Mouse (Mus musculus): ENCODE measurements around the gene Ctsd. TPM values are rescaled to one million over a fixed set of nuclear protein-coding genes. Genes with fewer than 3 reads are reported as not detected.

Gene Ctsd
- polyA plus RNA-seq, 1 experiment, result 253 TPM

DNA sequence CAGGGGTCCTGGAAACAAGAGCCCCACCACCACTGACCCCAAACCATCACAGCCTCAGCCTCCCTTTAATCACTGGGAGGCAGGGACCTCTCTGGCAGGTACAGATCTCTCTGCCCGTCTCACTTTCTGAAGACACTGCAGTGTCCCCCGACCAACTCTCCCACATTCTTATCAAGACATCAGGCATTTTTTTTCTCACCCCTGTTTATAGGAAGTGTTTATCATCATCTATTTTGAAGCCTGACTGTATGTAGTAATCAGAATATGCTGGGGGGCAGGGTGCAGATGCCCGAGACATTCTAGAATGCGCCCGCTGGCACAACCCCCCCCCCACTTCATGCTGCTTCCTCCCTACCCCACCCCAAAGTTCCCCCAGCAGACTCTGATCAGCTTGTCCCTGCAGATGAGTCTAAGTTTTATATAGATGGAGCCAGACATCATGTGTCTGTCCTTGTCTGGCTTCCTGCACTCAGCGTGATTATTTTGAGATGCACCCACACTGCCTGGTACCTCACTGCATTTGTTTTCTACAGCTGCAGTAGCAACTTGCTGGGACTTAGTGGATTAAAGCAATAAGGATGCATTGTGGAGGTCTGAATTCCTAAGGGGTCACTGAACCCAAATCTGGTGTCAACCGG is 12.4 kb upstream of the Ctsd start:
- H3K36me3 ChIP-seq (ENCODE audit: control insufficient read depth, insufficient read depth, low read length), result no peaks in the 10 kb centered on the region
- TF ChIP-seq CTCF (IDR thresholded peaks at IDR 0.05; ENCODE audit: extremely low read depth, insufficient read length, insufficient replicate concordance, low read depth, low read length) (no peak), POLR2A (IDR thresholded peaks at IDR 0.05; ENCODE audit: low read depth, low read length) (no peak)
- no peak overlapping the region for H3K4me3 ChIP-seq (ENCODE audit: low read depth, low read length)
- peaks cover 5% of the 10 kb centered on the region; the same call in 1 of the 2 replicates for H3K4me1 ChIP-seq (ENCODE audit: control insufficient read depth, insufficient read depth, insufficient read length, low read length)
- no peak overlapping the region for H3K27ac ChIP-seq (ENCODE audit: insufficient read depth, low read depth, low read length)
- no peaks in the 10 kb centered on the region for H3K27me3 ChIP-seq (ENCODE audit: control insufficient read depth, insufficient read depth, low read length)
- WGBS, result 68% methylated on average over 7 of the region's 7 CpGs

DNA sequence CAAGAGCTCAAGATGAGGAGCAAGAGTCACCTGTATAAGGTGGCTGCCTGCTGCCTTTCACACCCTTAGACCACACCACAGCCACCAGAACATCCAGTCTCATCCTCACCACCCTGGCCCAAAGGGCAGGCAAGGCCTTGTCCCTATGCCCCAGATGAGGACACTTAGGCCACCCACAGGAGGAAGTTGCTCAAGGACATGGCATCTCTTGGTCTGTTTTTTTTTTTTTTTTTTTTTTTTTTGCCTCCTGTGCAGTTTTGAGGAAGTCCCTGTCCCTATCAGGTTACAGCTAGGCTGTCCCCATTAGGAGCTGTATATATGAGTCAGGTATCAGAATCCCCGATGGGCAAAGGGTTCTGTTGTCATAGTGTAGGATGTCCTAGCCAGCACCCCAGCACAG is 11.4 kb upstream of the Ctsd start:
- TF ChIP-seq CTCF (IDR thresholded peaks at IDR 0.05; ENCODE audit: extremely low read depth, insufficient read length, insufficient replicate concordance, low read depth, low read length) (no peak), POLR2A (IDR thresholded peaks at IDR 0.05; ENCODE audit: low read depth, low read length) (no peak)
- WGBS, result 70% methylated on average over 1 of the region's 1 CpGs
- no peak overlapping the region for H3K27ac ChIP-seq (ENCODE audit: insufficient read depth, low read depth, low read length)
- no peaks in the 10 kb centered on the region for H3K27me3 ChIP-seq (ENCODE audit: control insufficient read depth, insufficient read depth, low read length)
- no peaks in the 10 kb centered on the region for H3K36me3 ChIP-seq (ENCODE audit: control insufficient read depth, insufficient read depth, low read length)
- peaks cover 7% of the 10 kb centered on the region; the same call in 1 of the 2 replicates for H3K4me1 ChIP-seq (ENCODE audit: control insufficient read depth, insufficient read depth, insufficient read length, low read length)
- no peak overlapping the region for H3K4me3 ChIP-seq (ENCODE audit: low read depth, low read length)

DNA sequence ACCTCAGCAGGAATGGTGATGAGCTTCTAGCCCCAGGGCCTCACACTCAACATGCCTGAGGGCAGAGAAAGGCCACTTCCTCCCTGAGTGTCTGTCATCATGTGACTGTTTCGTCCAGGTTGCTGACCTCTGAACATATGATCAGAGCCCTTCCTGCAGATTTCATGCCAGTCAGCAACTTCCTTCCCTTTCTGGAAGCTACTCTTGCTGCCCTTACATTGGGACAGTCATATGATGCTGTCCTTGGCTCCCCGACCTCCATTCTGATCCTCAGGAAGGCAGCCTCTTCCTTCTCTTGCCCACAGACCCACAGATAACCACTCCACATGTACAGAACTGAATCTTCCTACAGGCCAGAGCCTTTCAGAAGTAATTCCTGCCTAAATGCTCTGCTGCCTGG is 10.2 kb upstream of the Ctsd start:
- no peak for TF ChIP-seq POLR2A (IDR thresholded peaks at IDR 0.05; ENCODE audit: low read depth, low read length)
- no peak for TF ChIP-seq CTCF (IDR thresholded peaks at IDR 0.05; ENCODE audit: extremely low read depth, insufficient read length, insufficient replicate concordance, low read depth, low read length)
- peaks cover 10% of the 10 kb centered on the region; the same call in 1 of the 2 replicates for H3K4me1 ChIP-seq (ENCODE audit: control insufficient read depth, insufficient read depth, insufficient read length, low read length)
- 47% methylated on average over 2 of the region's 2 CpGs for WGBS
- no peaks in the 10 kb centered on the region for H3K36me3 ChIP-seq (ENCODE audit: control insufficient read depth, insufficient read depth, low read length)
- no peak overlapping the region for H3K27ac ChIP-seq (ENCODE audit: insufficient read depth, low read depth, low read length)
- no peaks in the 10 kb centered on the region for H3K27me3 ChIP-seq (ENCODE audit: control insufficient read depth, insufficient read depth, low read length)
- H3K4me3 ChIP-seq (ENCODE audit: low read depth, low read length), result no peak overlapping the region

DNA sequence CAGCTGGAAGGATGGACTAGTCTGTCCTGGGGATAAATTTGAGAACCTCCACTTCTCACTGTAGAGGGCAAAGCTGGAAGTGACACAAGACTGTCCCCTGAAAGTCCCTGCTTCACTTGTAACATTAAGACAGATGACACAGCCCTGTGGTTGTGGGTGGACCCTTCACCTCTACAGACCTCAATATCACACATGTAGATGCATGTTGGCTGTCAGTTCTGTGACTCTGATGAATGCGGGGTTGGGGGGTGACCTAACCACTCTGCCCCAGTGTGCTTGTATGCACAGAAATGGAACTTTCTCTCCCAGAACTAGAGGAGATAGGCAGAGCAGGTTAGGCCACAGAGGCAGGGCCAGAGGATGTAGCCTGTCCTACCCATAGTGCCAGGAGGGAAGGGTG is 8.8 kb upstream of the Ctsd start:
- no peak overlapping the region for H3K27ac ChIP-seq (ENCODE audit: insufficient read depth, low read depth, low read length)
- WGBS, result 100% methylated on average over 1 of the region's 1 CpGs
- no peak for TF ChIP-seq POLR2A (IDR thresholded peaks at IDR 0.05; ENCODE audit: low read depth, low read length)
- no peak for TF ChIP-seq CTCF (IDR thresholded peaks at IDR 0.05; ENCODE audit: extremely low read depth, insufficient read length, insufficient replicate concordance, low read depth, low read length)
- no peak overlapping the region for H3K4me3 ChIP-seq (ENCODE audit: low read depth, low read length)
- no peaks in the 10 kb centered on the region for H3K36me3 ChIP-seq (ENCODE audit: control insufficient read depth, insufficient read depth, low read length)
- H3K27me3 ChIP-seq (ENCODE audit: control insufficient read depth, insufficient read depth, low read length), result no peaks in the 10 kb centered on the region
- H3K4me1 ChIP-seq (ENCODE audit: control insufficient read depth, insufficient read depth, insufficient read length, low read length), result peaks cover 10% of the 10 kb centered on the region; the same call in 1 of the 2 replicates

DNA sequence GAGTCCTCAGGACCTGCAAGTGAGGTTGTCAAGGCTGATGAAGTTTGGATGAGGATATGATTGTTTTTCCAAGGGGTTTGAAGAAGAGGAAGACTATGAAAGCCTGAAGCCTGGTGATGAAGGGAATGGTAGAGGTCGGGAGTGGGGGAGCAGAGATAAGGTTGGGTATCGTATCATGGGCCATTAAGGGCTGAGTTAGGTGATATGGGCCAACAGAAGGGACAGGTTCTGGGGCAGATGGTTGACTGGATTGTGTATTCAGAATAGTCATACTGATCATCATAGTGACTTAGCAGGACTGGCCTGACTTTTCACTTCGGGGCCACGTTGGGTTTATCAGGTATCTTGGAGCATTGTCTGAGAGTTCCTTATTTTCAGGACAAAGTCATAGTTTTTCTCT is 7.6 kb upstream of the Ctsd start:
- no peaks in the 10 kb centered on the region for H3K36me3 ChIP-seq (ENCODE audit: control insufficient read depth, insufficient read depth, low read length)
- H3K27ac ChIP-seq (ENCODE audit: insufficient read depth, low read depth, low read length), result no peak overlapping the region
- H3K27me3 ChIP-seq (ENCODE audit: control insufficient read depth, insufficient read depth, low read length), result no peaks in the 10 kb centered on the region
- no peak overlapping the region for H3K4me3 ChIP-seq (ENCODE audit: low read depth, low read length)
- peaks cover 10% of the 10 kb centered on the region; the same call in 1 of the 2 replicates for H3K4me1 ChIP-seq (ENCODE audit: control insufficient read depth, insufficient read depth, insufficient read length, low read length)
- WGBS, result 78% methylated on average over 4 of the region's 4 CpGs
- TF ChIP-seq POLR2A (IDR thresholded peaks at IDR 0.05; ENCODE audit: low read depth, low read length) (no peak), CTCF (IDR thresholded peaks at IDR 0.05; ENCODE audit: extremely low read depth, insufficient read length, insufficient replicate concordance, low read depth, low read length) (no peak)

DNA sequence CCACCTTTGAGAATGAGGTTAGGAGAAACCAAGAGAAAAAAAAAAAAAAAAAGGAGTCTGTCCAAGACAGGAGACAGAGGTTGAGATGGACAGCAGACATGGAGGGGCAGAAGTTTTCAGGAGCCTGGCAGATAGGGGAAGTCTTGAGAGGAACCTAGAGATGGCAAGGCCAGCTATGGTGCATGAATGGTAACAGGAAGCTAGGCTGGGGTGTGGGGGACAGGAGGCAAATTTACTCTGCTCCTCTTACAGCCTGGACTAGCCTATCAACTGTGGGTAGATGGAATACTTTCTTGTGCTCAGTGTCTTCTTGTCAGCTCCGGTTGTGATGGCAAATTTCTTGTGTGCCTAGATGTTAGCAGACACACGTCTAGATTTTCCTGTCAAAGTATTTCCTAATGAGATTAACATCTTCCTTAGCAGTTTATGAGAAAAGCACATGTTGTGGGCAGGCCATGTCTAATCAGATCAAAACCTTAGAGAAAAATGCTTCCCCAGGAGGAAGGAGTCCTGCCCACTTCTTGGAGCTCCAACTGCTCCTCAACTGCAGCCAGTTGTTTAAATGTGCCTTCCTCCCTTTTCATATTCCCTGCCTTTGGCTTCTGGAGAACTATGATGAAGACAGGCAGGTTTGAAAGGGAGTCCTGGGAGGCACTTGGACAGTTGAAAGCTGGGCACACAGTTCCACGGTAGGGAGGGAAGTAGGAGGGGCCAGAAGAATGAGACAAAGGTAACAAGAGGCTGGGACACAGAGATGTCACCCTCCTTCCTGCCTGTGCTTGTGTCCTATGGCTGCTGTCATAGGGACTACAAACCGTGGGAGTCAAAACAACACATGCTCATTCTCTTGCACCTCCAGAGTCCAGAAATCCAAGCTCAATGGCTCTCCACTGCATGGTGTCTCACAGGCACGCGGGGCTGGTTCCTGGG is 6.7 kb upstream of the Ctsd start:
- Histone ChIP-seq H3K27ac (ENCODE audit: insufficient read depth, low read depth, low read length) (no peak overlapping the region), H3K27me3 (ENCODE audit: control insufficient read depth, insufficient read depth, low read length) (no peaks in the 10 kb centered on the region), H3K4me3 (ENCODE audit: low read depth, low read length) (no peak overlapping the region), H3K36me3 (ENCODE audit: control insufficient read depth, insufficient read depth, low read length) (no peaks in the 10 kb centered on the region), H3K4me1 (ENCODE audit: control insufficient read depth, insufficient read depth, insufficient read length, low read length) (peaks cover 10% of the 10 kb centered on the region; the same call in 1 of the 2 replicates)
- TF ChIP-seq POLR2A (IDR thresholded peaks at IDR 0.05; ENCODE audit: low read depth, low read length) (no peak), CTCF (IDR thresholded peaks at IDR 0.05; ENCODE audit: extremely low read depth, insufficient read length, insufficient replicate concordance, low read depth, low read length) (no peak)
- 62% methylated on average over 6 of the region's 6 CpGs for WGBS

DNA sequence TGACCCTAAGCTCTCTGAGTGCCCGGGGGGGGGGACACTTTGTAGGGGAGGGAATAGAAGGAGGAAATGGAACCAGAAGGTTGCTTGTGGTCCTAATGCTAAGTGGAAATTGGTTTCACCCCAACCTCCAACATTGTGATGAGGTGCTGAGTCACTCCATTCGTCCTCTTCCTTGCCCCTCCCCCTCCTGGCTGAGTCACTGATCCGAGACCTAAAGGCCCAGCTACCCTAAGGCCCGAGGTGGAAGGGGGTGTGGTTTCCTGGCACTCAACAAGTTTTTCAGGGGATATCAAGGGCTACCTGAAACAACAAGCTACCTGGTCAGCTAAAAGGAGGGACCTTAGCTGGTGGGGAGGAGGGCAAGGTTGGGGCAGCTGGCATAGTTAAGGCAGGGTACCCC is 5.4 kb upstream of the Ctsd start:
- no peak overlapping the region for H3K27ac ChIP-seq (ENCODE audit: insufficient read depth, low read depth, low read length)
- no peak for TF ChIP-seq CTCF (IDR thresholded peaks at IDR 0.05; ENCODE audit: extremely low read depth, insufficient read length, insufficient replicate concordance, low read depth, low read length)
- no peak for TF ChIP-seq POLR2A (IDR thresholded peaks at IDR 0.05; ENCODE audit: low read depth, low read length)
- H3K4me3 ChIP-seq (ENCODE audit: low read depth, low read length), result no peak overlapping the region
- 25% methylated on average over 4 of the region's 4 CpGs for WGBS
- no peaks in the 10 kb centered on the region for H3K27me3 ChIP-seq (ENCODE audit: control insufficient read depth, insufficient read depth, low read length)
- no peaks in the 10 kb centered on the region for H3K36me3 ChIP-seq (ENCODE audit: control insufficient read depth, insufficient read depth, low read length)
- H3K4me1 ChIP-seq (ENCODE audit: control insufficient read depth, insufficient read depth, insufficient read length, low read length), result peaks cover 9% of the 10 kb centered on the region; the same call in 1 of the 2 replicates

All from small intestine, adult 2 months (tissue).